Mouse (Mus musculus): ENCODE data around the gene Gab2.

GRCm38 (mm10) chr7:97346111-97346821 is 264.9 kb downstream of the Gab2 start:
- no peak for TF ChIP-seq CTCF (conservative IDR thresholded peaks at IDR 0.05; ENCODE audit: insufficient read depth, insufficient read length, low read depth, low read length)
- no peak for TF ChIP-seq POLR2A (IDR thresholded peaks at IDR 0.05; ENCODE audit: low read depth, low read length)

Data from kidney, adult 2 months (tissue).